Mouse (Mus musculus): ENCODE results near the gene Wbp1l. TPM values are rescaled to one million over a fixed set of nuclear protein-coding genes. Genes with fewer than 3 reads are reported as not detected.

Wbp1l gene
- total and polyA plus RNA-seq, 3 experiments, result 52.9 to 70.0 TPM; not detected in 1

- no peaks in the 10 kb centered on the region for H3K4me1 ChIP-seq (ENCODE audit: control insufficient read depth in 1 of 2, insufficient read depth in 2 of 2, low read length in 2 of 2)
Observed at GRCm38 (mm10) chr19:46640780-46641179, 41.9 kb downstream of the Wbp1l start.

GRCm38 (mm10) chr19:46641420-46642085 is 42.7 kb downstream of the Wbp1l start:
- no peaks in the 10 kb centered on the region for H3K4me1 ChIP-seq (ENCODE audit: control insufficient read depth in 1 of 2, insufficient read depth in 2 of 2, low read length in 2 of 2)

More at GRCm38 (mm10) chr19:46640780-46641179, 41.9 kb downstream of the Wbp1l start:
- no peaks in the 10 kb centered on the region for H3K9me3 ChIP-seq (replicated peaks; ENCODE audit: insufficient read depth, low read length)
- no peak overlapping the region for H3K4me3 ChIP-seq (ENCODE audit: control insufficient read depth in 1 of 2, insufficient read depth in 1 of 2, low read depth in 2 of 2, low read length in 2 of 2)
- peaks cover 0 to 7% of the 10 kb centered on the region in 2 experiments; a peak in 1 of 4 replicates for H3K36me3 ChIP-seq (ENCODE audit: control insufficient read depth in 1 of 2, insufficient read depth in 2 of 2, low read length in 2 of 2)
- H3K27me3 ChIP-seq (ENCODE audit: control insufficient read depth in 1 of 2, insufficient read depth in 2 of 2, low read length in 2 of 2), result no peaks in the 10 kb centered on the region
- no peak for DNase-seq (ENCODE audit: low read depth, low spot score)
- H3K79me2 ChIP-seq (ENCODE audit: control insufficient read depth, insufficient read depth, low read length, poor library complexity), result no peaks in the 10 kb centered on the region
- no peak for TF ChIP-seq GABPA (IDR thresholded peaks at IDR 0.05; ENCODE audit: low read depth, low read length)
- no peak for TF ChIP-seq KAT2A (conservative IDR thresholded peaks at IDR 0.05; ENCODE audit: low read depth, low read length)
- TF ChIP-seq MAFK (IDR thresholded peaks at IDR 0.05; ENCODE audit: borderline replicate concordance, low read depth, low read length), result no peak
- no peak for TF ChIP-seq MXI1 (IDR thresholded peaks at IDR 0.05; ENCODE audit: low read depth, low read length)
- H3K27ac ChIP-seq (ENCODE audit: control insufficient read depth, low read depth, low read length), result no peak overlapping the region
- H3K9ac ChIP-seq (ENCODE audit: control insufficient read depth, low read depth, low read length, poor library complexity, severe bottlenecking), result no peak overlapping the region

GRCm38 (mm10) chr19:46642136-46642753 is 43.4 kb downstream of the Wbp1l start:
- Histone ChIP-seq H3K9ac (ENCODE audit: control insufficient read depth, low read depth, low read length, poor library complexity, severe bottlenecking) (no peak overlapping the region), H3K79me2 (ENCODE audit: control insufficient read depth, insufficient read depth, low read length, poor library complexity) (no peaks in the 10 kb centered on the region), H3K4me1 (ENCODE audit: control insufficient read depth in 1 of 2, insufficient read depth in 2 of 2, low read length in 2 of 2) (no peaks in the 10 kb centered on the region), H3K27me3 (ENCODE audit: control insufficient read depth in 1 of 2, insufficient read depth in 2 of 2, low read length in 2 of 2) (no peaks in the 10 kb centered on the region), H3K9me3 (replicated peaks; ENCODE audit: insufficient read depth, low read length) (no peaks in the 10 kb centered on the region), H3K4me3 (ENCODE audit: control insufficient read depth in 1 of 2, insufficient read depth in 1 of 2, low read depth in 2 of 2, low read length in 2 of 2) (no peak overlapping the region), H3K27ac (ENCODE audit: control insufficient read depth, low read depth, low read length) (no peak overlapping the region), H3K36me3 (ENCODE audit: control insufficient read depth in 1 of 2, insufficient read depth in 2 of 2, low read length in 2 of 2) (peaks cover 0 to 7% of the 10 kb centered on the region in 2 experiments; a peak in 1 of 4 replicates)
- no peak for DNase-seq (ENCODE audit: low read depth, low spot score)
- no peak for TF ChIP-seq NELFE (IDR thresholded peaks at IDR 0.05; ENCODE audit: low read depth, low read length)
- TF ChIP-seq GABPA (IDR thresholded peaks at IDR 0.05; ENCODE audit: low read depth, low read length), result no peak
- TF ChIP-seq MEF2A (IDR thresholded peaks at IDR 0.05; ENCODE audit: extremely low read depth, insufficient replicate concordance, low read depth, low read length, poor library complexity, severe bottlenecking), result no peak
- no peak for TF ChIP-seq HCFC1 (IDR thresholded peaks at IDR 0.05; ENCODE audit: low read depth, low read length)
- no peak for TF ChIP-seq POLR2AphosphoS5 (IDR thresholded peaks at IDR 0.05; ENCODE audit: borderline replicate concordance, low read depth, low read length)
- TF ChIP-seq RCOR1 (IDR thresholded peaks at IDR 0.05; ENCODE audit: low read depth, low read length), result no peak
- no peak for TF ChIP-seq SMC3 (IDR thresholded peaks at IDR 0.05; ENCODE audit: low read depth, low read length)
- TF ChIP-seq USF1 (IDR thresholded peaks at IDR 0.05; ENCODE audit: low read depth, low read length), result no peak

More at GRCm38 (mm10) chr19:46641420-46642085, 42.7 kb downstream of the Wbp1l start:
- DNase-seq (ENCODE audit: low read depth, low spot score), result no peak
- Histone ChIP-seq H3K79me2 (ENCODE audit: control insufficient read depth, insufficient read depth, low read length, poor library complexity) (no peaks in the 10 kb centered on the region), H3K4me3 (ENCODE audit: control insufficient read depth in 1 of 2, insufficient read depth in 1 of 2, low read depth in 2 of 2, low read length in 2 of 2) (no peak overlapping the region), H3K36me3 (ENCODE audit: control insufficient read depth in 1 of 2, insufficient read depth in 2 of 2, low read length in 2 of 2) (peaks cover 0 to 7% of the 10 kb centered on the region in 2 experiments; a peak in 1 of 4 replicates), H3K9me3 (replicated peaks; ENCODE audit: insufficient read depth, low read length) (no peaks in the 10 kb centered on the region), H3K9ac (ENCODE audit: control insufficient read depth, low read depth, low read length, poor library complexity, severe bottlenecking) (no peak overlapping the region), H3K27me3 (ENCODE audit: control insufficient read depth in 1 of 2, insufficient read depth in 2 of 2, low read length in 2 of 2) (no peaks in the 10 kb centered on the region), H3K27ac (ENCODE audit: control insufficient read depth, low read depth, low read length) (no peak overlapping the region)
- TF ChIP-seq TCF12 (IDR thresholded peaks at IDR 0.05; ENCODE audit: low read depth, low read length) (no peak), POLR2AphosphoS2 (IDR thresholded peaks at IDR 0.05; ENCODE audit: low read length) (no peak), E2F4 (IDR thresholded peaks at IDR 0.05; ENCODE audit: borderline replicate concordance, low read depth, low read length) (no peak), TBP (IDR thresholded peaks at IDR 0.05; ENCODE audit: low read depth, low read length) (no peak), MAFK (IDR thresholded peaks at IDR 0.05; ENCODE audit: borderline replicate concordance, low read depth, low read length) (no peak), CTCF (IDR thresholded peaks at IDR 0.05 in 2 of 3, conservative IDR thresholded peaks at IDR 0.05 in 1 of 3; ENCODE audit: control insufficient read depth in 1 of 3, insufficient read depth in 1 of 3, low read depth in 2 of 3, low read length in 3 of 3, poor library complexity in 1 of 3, severe bottlenecking in 1 of 3) (no peak), CHD1 (IDR thresholded peaks at IDR 0.05; ENCODE audit: low read depth, low read length) (no peak), ELF1 (IDR thresholded peaks at IDR 0.05; ENCODE audit: low read depth, low read length) (no peak), NRF1 (IDR thresholded peaks at IDR 0.05; ENCODE audit: insufficient read depth, low read depth, low read length, poor library complexity, severe bottlenecking) (no peak), SMC3 (IDR thresholded peaks at IDR 0.05; ENCODE audit: low read depth, low read length) (no peak), USF1 (IDR thresholded peaks at IDR 0.05; ENCODE audit: low read depth, low read length) (no peak), MYC (IDR thresholded peaks at IDR 0.05; ENCODE audit: low read depth, low read length) (no peak), MXI1 (IDR thresholded peaks at IDR 0.05; ENCODE audit: low read depth, low read length) (no peak), TAL1 (IDR thresholded peaks at IDR 0.05; ENCODE audit: low read length) (no peak), ZMIZ1 (IDR thresholded peaks at IDR 0.05; ENCODE audit: low read depth, low read length) (no peak)

Measured in MEL (cell line).